Mouse (Mus musculus) CH12.LX (cell line): ENCODE data around the gene Aph1a.

Experiments used
- CHD1 ChIP-seq: IDR thresholded peaks from 2 replicates; pipeline ENCODE4 v1.6.1; 2012; ENCODE audit warnings: low read depth, low read length, improper control_type of control experiment, inconsistent platforms
- CTCF ChIP-seq, 2 experiments: IDR thresholded peaks in 1 of 2; conservative IDR thresholded peaks in 1 of 2; 2 replicates each; pipeline ENCODE4 v1.5.1; 2011 to 2012; ENCODE audit warnings: low read depth in 2 of 2, low read length in 2 of 2, improper control_type of control experiment in 1 of 2, inconsistent platforms in 1 of 2, mild to moderate bottlenecking in 1 of 2, moderate library complexity in 1 of 2
- EP300 ChIP-seq: IDR thresholded peaks from 2 replicates; pipeline ENCODE4 v1.6.1; 2011; ENCODE audit warnings: low read length, improper control_type of control experiment
- HCFC1 ChIP-seq: IDR thresholded peaks from 2 replicates; pipeline ENCODE4 v1.6.1; 2012; ENCODE audit warnings: low read depth, mild to moderate bottlenecking, inconsistent platforms, low read length, improper control_type of control experiment
- MXI1 ChIP-seq: IDR thresholded peaks from 2 replicates; pipeline ENCODE4 v1.6.1; 2011; ENCODE audit warnings: mild to moderate bottlenecking, low read depth, low read length, improper control_type of control experiment
- POLR2A ChIP-seq: IDR thresholded peaks from 2 replicates; pipeline ENCODE4 v1.6.1; 2011; ENCODE audit warnings: low read depth, mild to moderate bottlenecking, improper control_type of control experiment, low read length
- POLR2AphosphoS2 ChIP-seq: IDR thresholded peaks from 2 replicates; pipeline ENCODE4 v1.6.1; 2011; ENCODE audit warnings: low read depth, low read length, improper control_type of control experiment
- USF1 ChIP-seq: IDR thresholded peaks from 2 replicates; pipeline ENCODE4 v1.6.1; 2014; ENCODE audit warnings: low read depth, mild to moderate bottlenecking, inconsistent platforms, low read length, improper control_type of control experiment
- ZC3H11A ChIP-seq: IDR thresholded peaks from 2 replicates; pipeline ENCODE4 v1.6.1; 2012; ENCODE audit warnings: low read depth, mild to moderate bottlenecking, inconsistent platforms, low read length, improper control_type of control experiment

DNA sequence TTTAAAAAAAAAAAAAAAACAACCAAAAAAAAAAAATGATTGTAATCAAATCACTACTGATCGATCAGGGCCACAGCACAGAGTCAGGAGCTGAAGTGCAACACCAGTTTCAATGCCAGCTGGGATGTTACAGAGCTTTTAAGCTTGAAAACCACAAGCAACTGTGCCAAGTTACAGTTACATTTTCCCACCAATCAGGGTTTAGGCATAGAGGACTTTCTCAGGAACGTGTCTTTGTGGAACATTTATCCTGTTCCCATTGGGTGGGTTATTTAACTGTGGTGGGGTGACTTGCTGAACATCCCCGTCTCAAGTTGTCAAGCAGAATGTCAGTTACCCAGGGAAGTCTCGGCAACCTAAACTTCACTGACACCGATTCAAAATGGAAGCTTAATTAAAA lies 31.3 kb downstream of the Aph1a start:
- no peak for TF ChIP-seq CHD1
- TF ChIP-seq HCFC1, result no peak
- TF ChIP-seq USF1, result no peak
- no peak for TF ChIP-seq ZC3H11A
- TF ChIP-seq CTCF (conservative IDR thresholded peaks at IDR 0.05 in 1 of 2, IDR thresholded peaks at IDR 0.05 in 1 of 2; ENCODE audit: low read depth in 2 of 2, low read length in 2 of 2), result no peak
- no peak for TF ChIP-seq POLR2AphosphoS2
- TF ChIP-seq POLR2A, result no peak
- no peak for TF ChIP-seq EP300
- no peak for TF ChIP-seq MXI1
